Comparison of ENCODE assay signal across 32 mouse cellular contexts in the genomic region with DNA sequence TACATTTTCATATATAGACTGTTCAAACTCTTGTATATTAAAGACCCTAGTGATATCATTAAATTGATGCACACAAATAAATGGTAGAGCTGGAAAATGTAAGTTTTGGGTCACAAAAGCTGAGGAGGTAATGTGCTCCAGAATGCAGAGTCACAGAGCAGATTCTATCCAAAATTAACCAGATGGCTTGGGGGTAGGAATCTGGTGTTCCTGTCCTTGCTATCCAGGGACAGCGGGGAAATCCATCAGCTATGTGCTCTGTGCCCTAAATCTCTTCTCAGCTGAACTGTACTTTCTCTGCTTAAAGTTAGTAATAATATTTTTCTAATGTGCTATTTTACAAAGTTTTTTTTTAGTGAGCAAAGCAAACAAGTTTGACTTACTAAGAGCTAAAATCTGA.
A peak's percentile ranks its signal among the peaks of the same experiment; 100 is the strongest.
DNase-seq lines count a peak whose midpoint lies in the region; ATAC-seq and TF ChIP-seq lines count a peak whose summit lies in the region.
"Had no signal": no experiment of that assay in that cellular context is flagged by ENCODE, and none has a peak within 500 bp of the region (broad histone marks: within the 10 kb centered on the region; RNA-seq: fewer than 3 reads in every experiment).

No protein-coding gene starts in this region.

- peak; percentile 100 for ATAC-seq in cerebellum, adult (ENCODE audit: insufficient number of reproducible peaks, low FRiP score, low TSS enrichment)
- ATAC-seq in megakaryocyte-erythroid progenitor cell, adult 5-6 weeks (replicated peaks; ENCODE audit: low FRiP score, low TSS enrichment, poor library complexity, severe bottlenecking) = no peak
- ATAC-seq: activated CD4-positive, CD25-positive, alpha-beta regulatory T cell, adult 4 months; forebrain, postnatal 0 days; hindbrain, postnatal 0 days; intestine, embryonic 15.5 days; midbrain, embryonic 15.5 days had no signal

- WGBS in cerebellum, adult 2 months = 13% methylated on average over 1 of the region's 1 CpGs

- no peak for TF ChIP-seq CTCF in cerebellum, adult 2 months (IDR thresholded peaks at IDR 0.05; ENCODE audit: borderline replicate concordance, insufficient read depth, low read depth, low read length)

- DNase-seq in cerebellum, postnatal 4 days (ENCODE audit: low spot score in 2 of 2) = no peak
- peak; percentile 45 to 90 for DNase-seq in cerebellum, adult 2 months
- peak; percentile 35 to 67 for DNase-seq in cerebellum, postnatal 14 days
- peak; percentile 25 for DNase-seq in layer of hippocampus, adult 9-10 months (ENCODE audit: low spot score)
- DNase-seq in kidney, adult 11 months = no peak
- no peak for DNase-seq in adrenal gland, adult (ENCODE audit: inconsistent age in 2 of 2, low spot score in 1 of 2)
- DNase-seq: adrenal gland, adult 8-10 months; forebrain, postnatal 0 days; gastrocnemius, postnatal 14 days; heart, adult 11 months; kidney, adult 8-10 months; kidney, postnatal 14 days; lung, embryonic 14.5 days; lung, postnatal 14 days; right cerebral cortex, postnatal 25 days; thymus, postnatal 14 days had no signal

- no peaks in the 10 kb centered on the region for H3K27me3 ChIP-seq in cerebellum, adult 2 months (ENCODE audit: control insufficient read depth, insufficient read depth, low read length)
- H3K27me3 ChIP-seq: CH12.LX; embryonic facial prominence, embryonic 15.5 days; forebrain, embryonic 12.5 days; heart, embryonic 15.5 days; hindbrain, embryonic 12.5 days; intestine, embryonic 15.5 days; liver, embryonic 15.5 days; stomach, embryonic 15.5 days had no signal

- H3K27ac ChIP-seq in cerebellum, adult 2 months (ENCODE audit: insufficient read depth, low read length) = no peak overlapping the region
- H3K27ac ChIP-seq: embryonic facial prominence, embryonic 10.5 days; embryonic facial prominence, embryonic 15.5 days; forebrain, embryonic 12.5 days; heart, embryonic 10.5 days; heart, embryonic 15.5 days; hindbrain, embryonic 12.5 days; hindbrain, postnatal 0 days; intestine, embryonic 15.5 days; liver, embryonic 15.5 days; midbrain, embryonic 10.5 days; midbrain, embryonic 15.5 days; stomach, embryonic 15.5 days had no signal

- TF ChIP-seq POLR2A in cerebellum, adult 2 months (IDR thresholded peaks at IDR 0.05; ENCODE audit: borderline replicate concordance, insufficient read depth, low read length) = no peak

- no peak overlapping the region for H3K4me3 ChIP-seq in cerebellum, adult 2 months (replicated peaks; ENCODE audit: insufficient read depth, low read depth, low read length)
- H3K4me3 ChIP-seq: embryonic facial prominence, embryonic 10.5 days; embryonic facial prominence, embryonic 15.5 days; forebrain, embryonic 12.5 days; heart, embryonic 10.5 days; heart, embryonic 15.5 days; hindbrain, embryonic 12.5 days; intestine, embryonic 15.5 days; liver, embryonic 15.5 days; midbrain, embryonic 10.5 days; midbrain, embryonic 15.5 days; stomach, embryonic 15.5 days had no signal

- peaks cover 6% of the 10 kb centered on the region; the same call in 1 of the 2 replicates for H3K4me1 ChIP-seq in cerebellum, adult 2 months (ENCODE audit: control insufficient read depth, insufficient read depth, low read length)
- H3K4me1 ChIP-seq: embryonic facial prominence, embryonic 10.5 days; embryonic facial prominence, embryonic 15.5 days; forebrain, embryonic 12.5 days; heart, embryonic 10.5 days; heart, embryonic 15.5 days; hindbrain, embryonic 12.5 days; intestine, embryonic 15.5 days; liver, embryonic 15.5 days; midbrain, embryonic 10.5 days; midbrain, embryonic 15.5 days; stomach, embryonic 15.5 days had no signal

Comparison
In these comparisons a context has a peak if more than half of its experiments do, and no peak if none do; other contexts are left out.
1. DNase-seq: peak in cerebellum, adult 2 months (2 of 2), cerebellum, postnatal 14 days (2 of 2) and layer of hippocampus, adult 9-10 months (single experiment); none in cerebellum, postnatal 4 days (0 of 2), kidney, adult 11 months (single experiment) and adrenal gland, adult (0 of 2).